Mouse (Mus musculus): ENCODE measurements around the gene Ctla4. TPM values are rescaled to one million over a fixed set of nuclear protein-coding genes. Genes with fewer than 3 reads are reported as not detected.

The Ctla4 gene
- total RNA-seq, 4 experiments from 2014 or later: not detected

GRCm38 (mm10) chr1:60865167-60865566 lies 21.6 kb upstream of the Ctla4 start:
- DNase-seq (ENCODE audit: low spot score in 2 of 2): no peak

- no peak for DNase-seq (ENCODE audit: low spot score in 2 of 2)
These were observed 20.8 kb upstream of the Ctla4 start for GRCm38 (mm10) chr1:60866043-60866442.

- DNase-seq (ENCODE audit: low spot score in 2 of 2): no peak
These were observed 18.2 kb upstream of the Ctla4 start for GRCm38 (mm10) chr1:60868333-60869277.

GRCm38 (mm10) chr1:60875267-60875666 lies 11.5 kb upstream of the Ctla4 start:
- DNase-seq (ENCODE audit: low spot score in 2 of 2): no peak

GRCm38 (mm10) chr1:60880116-60880867 lies 6.5 kb upstream of the Ctla4 start:
- DNase-seq (ENCODE audit: low spot score in 2 of 2): no peak

- no peak for DNase-seq (ENCODE audit: low spot score in 2 of 2)
These were observed 4.0 kb upstream of the Ctla4 start for GRCm38 (mm10) chr1:60882792-60883191.

GRCm38 (mm10) chr1:60883279-60883678 lies 3.5 kb upstream of the Ctla4 start:
- DNase-seq (ENCODE audit: low spot score in 2 of 2): no peak

- no peak for DNase-seq (ENCODE audit: low spot score in 2 of 2)
These were observed 2.2 kb upstream of the Ctla4 start for GRCm38 (mm10) chr1:60884611-60885010.

GRCm38 (mm10) chr1:60898127-60898932 lies 11.5 kb downstream of the Ctla4 start:
- DNase-seq (ENCODE audit: low spot score in 2 of 2): no peak

GRCm38 (mm10) chr1:60898933-60899210 lies 12.1 kb downstream of the Ctla4 start:
- DNase-seq (ENCODE audit: low spot score in 2 of 2): no peak

- no peak for DNase-seq (ENCODE audit: low spot score in 2 of 2)
These were observed 12.4 kb downstream of the Ctla4 start for GRCm38 (mm10) chr1:60899244-60899643.

GRCm38 (mm10) chr1:60902547-60902946 lies 15.7 kb downstream of the Ctla4 start:
- no peak for DNase-seq (ENCODE audit: low spot score in 2 of 2)

- DNase-seq (ENCODE audit: low spot score in 2 of 2): no peak
These were observed 16.3 kb downstream of the Ctla4 start for GRCm38 (mm10) chr1:60903126-60903525.

- no peak for DNase-seq (ENCODE audit: low spot score in 2 of 2)
These were observed 17.7 kb downstream of the Ctla4 start for GRCm38 (mm10) chr1:60904456-60904978.

GRCm38 (mm10) chr1:60907466-60907865 lies 20.7 kb downstream of the Ctla4 start:
- no peak for DNase-seq (ENCODE audit: low spot score in 2 of 2)

- no peak for DNase-seq (ENCODE audit: low spot score in 2 of 2)
These were observed 22.0 kb downstream of the Ctla4 start for GRCm38 (mm10) chr1:60908751-60909161.

GRCm38 (mm10) chr1:60909746-60910145 lies 22.9 kb downstream of the Ctla4 start:
- DNase-seq (ENCODE audit: low spot score in 2 of 2): no peak

GRCm38 (mm10) chr1:60910796-60911195 lies 24.0 kb downstream of the Ctla4 start:
- no peak for DNase-seq (ENCODE audit: low spot score in 2 of 2)

GRCm38 (mm10) chr1:60911631-60912030 lies 24.8 kb downstream of the Ctla4 start:
- DNase-seq (ENCODE audit: low spot score in 2 of 2): no peak

- DNase-seq (ENCODE audit: low spot score in 2 of 2): no peak
These were observed 26.5 kb downstream of the Ctla4 start for GRCm38 (mm10) chr1:60913305-60913704.

- no peak for DNase-seq (ENCODE audit: low spot score in 2 of 2)
These were observed 29.5 kb downstream of the Ctla4 start for GRCm38 (mm10) chr1:60916281-60916781.

Data from left cerebral cortex, adult 8-10 months (tissue).